Mouse (Mus musculus) liver, adult (tissue): Measurements from ENCODE around the gene Fads1.

Experiments used
- GATA4 ChIP-seq: IDR thresholded peaks from 2 replicates; pipeline ENCODE4 v1.6.1; 2014; ENCODE audit warnings: mild to moderate bottlenecking, low read length; ENCODE audit not compliant: insufficient replicate concordance

Gene Fads1

DNA sequence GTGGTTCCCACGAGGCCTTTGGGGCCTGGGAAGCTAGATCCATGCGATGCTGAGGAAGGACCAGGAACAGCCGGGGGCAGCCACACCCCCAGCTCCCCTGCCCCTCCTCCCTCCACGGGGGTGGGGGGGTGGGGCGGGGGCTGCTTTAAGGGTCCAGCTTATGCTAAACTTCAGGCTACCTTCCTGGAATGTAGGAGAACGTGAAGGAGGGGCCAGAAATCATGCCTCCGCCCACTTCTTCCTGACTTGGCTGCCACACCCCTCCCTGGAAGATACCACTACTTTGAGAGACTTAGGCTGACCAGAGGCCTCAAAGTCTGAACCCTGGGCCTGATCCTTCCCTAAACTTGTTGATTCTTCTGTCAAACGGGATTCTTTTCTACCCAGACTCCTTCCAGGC lies 40.0 kb downstream of the Fads1 start:
- TF ChIP-seq GATA4, result no peak

DNA sequence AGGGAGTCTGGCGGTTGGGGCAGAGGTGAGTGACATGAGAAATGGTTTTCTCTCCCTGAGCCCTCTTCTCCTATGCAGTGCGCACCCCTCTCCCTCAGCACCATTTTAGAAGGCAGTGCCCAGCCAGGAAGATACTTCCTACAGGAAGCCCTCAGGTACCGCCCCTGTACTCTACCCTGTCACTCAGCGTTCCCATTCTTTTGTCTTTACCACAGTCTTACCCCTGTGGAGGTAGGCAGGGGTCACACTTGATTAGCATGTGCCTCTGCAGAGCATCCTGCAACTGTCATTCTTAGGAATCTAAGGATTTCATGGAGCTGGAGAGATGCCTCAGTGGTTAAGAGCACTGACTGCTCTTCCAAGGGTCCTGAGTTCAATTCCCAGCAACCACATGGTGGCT lies 40.9 kb downstream of the Fads1 start:
- no peak for TF ChIP-seq GATA4

DNA sequence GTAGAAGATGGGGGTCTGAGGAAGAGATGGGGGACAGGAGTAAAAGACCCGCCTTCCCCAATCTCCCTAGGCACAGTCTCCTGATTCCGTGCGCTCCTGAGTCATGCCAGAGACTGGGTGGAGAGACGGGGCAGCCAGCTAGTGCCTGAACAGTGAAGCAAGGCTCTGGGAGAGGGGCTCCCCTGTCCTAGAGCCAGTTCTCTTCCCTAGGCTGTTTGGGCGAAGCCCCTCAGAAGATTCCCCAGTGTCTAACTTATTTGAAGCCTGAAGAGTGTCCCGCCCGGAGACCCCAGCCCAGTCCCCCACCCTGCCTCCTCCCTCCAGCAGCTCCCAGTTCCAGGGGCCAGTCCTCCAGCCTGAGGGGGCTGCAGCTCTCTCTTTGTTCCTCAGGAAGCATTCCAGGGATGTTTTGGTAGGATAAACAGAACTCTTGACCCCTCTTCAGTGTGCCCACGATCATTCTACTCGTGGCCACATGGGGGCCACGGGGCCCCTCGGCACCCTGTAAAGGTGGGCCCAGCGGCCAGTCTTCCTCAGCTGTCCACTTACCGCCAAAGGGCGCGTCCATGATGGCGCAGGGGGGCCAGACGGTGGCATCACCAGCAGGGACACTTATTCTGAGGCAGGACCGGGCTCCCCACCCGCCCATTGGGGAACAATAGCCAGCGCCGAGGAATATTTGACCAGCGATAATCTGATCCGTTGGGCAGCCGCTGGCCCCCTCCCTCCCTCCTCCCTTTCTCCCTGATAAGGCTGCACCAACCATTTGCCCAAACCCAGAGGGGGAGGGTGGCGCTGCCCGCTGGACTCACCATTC lies 42.2 kb downstream of the Fads1 start:
- TF ChIP-seq GATA4, result no peak

DNA sequence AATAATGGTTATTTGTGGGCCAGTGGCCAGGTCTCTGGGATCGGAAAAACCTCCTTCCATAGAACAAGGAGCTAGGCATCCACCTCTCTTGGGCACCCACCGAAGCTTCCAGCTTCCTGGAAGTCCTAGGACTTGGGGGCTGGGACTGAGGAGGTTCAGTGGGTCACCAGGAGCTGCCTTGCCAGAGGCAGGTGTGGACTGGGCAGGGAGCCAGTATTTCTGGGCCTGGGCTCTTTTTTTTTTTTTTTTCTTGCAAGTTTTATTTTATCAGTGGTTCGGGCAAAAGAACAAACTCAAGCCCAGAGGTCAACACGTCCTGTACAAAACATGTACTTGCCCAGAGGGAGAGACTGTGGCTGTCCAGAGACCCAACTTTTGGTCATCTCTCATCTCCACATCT lies 43.1 kb downstream of the Fads1 start:
- no peak for TF ChIP-seq GATA4

DNA sequence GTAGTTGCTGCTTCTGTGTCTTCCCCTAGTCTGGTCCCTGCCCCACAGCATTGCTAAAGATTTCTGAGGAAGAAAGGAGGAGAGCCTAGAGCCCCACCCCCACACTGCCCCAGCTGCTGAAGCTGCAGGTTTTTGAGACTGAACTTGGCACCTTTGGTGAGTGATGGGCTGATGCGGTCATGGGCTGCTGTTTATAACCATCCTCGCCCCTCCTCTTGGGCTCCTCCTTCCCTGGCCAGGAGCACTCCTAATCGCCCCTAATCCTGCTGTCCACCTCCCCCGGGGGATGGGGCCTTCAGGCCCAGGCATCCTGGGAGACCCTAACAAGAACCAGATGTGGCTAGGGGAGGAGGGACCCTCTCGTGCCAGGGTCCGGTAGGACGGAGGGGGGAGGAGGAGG lies 48.3 kb downstream of the Fads1 start:
- TF ChIP-seq GATA4, result no peak

DNA sequence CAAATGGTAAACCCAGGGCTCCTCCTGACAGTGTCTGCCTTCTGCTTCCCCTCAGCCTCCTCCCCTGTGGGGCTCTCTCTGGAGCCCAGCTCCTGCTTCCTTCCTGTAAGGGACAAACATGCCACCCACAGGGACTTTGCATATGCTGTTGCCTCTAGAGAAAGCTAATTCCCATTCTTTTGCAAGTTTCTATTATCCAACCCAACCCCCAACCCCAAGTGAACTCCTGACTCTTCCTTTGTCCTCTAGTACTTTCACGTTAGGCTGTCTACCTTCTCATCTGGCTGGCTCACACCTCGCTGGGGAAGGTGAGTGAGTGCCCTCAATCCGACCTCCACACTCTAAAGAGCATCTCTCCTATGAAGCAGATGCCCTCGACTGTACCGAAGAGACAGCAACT lies 49.2 kb downstream of the Fads1 start:
- TF ChIP-seq GATA4, result no peak

DNA sequence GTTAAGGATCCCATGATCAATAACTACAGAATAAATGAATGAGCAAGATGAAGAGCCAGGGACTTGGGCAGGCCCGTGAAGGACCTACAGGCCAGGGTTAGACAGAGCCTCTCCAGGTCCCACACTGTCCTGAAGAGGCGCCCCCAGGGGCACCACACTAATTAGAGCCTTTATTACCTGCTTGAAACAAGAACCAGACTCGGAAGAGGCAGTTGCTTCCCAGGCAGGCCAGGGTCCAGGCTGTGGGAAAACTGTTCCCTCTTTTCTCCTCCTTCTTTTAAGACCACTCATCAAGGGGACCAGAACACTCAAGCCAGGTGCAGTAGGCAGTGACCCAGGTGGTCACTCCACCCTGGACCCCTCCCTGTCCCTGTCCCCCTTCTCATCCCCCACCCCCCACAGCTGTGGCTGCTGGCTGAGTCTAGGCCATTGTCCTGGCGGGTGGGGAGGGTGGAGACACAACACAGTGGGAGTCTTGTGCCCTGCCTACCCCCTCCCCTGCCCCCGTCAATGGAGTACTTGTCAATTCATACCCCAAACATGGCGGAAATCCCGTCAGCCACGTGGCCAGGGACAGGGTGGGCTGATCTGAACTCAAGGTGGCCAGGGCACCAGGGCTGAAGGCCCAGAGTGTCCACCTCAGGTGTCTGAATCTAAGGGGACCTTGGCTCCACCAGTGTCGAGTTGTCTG lies 49.8 kb downstream of the Fads1 start:
- no peak for TF ChIP-seq GATA4

DNA sequence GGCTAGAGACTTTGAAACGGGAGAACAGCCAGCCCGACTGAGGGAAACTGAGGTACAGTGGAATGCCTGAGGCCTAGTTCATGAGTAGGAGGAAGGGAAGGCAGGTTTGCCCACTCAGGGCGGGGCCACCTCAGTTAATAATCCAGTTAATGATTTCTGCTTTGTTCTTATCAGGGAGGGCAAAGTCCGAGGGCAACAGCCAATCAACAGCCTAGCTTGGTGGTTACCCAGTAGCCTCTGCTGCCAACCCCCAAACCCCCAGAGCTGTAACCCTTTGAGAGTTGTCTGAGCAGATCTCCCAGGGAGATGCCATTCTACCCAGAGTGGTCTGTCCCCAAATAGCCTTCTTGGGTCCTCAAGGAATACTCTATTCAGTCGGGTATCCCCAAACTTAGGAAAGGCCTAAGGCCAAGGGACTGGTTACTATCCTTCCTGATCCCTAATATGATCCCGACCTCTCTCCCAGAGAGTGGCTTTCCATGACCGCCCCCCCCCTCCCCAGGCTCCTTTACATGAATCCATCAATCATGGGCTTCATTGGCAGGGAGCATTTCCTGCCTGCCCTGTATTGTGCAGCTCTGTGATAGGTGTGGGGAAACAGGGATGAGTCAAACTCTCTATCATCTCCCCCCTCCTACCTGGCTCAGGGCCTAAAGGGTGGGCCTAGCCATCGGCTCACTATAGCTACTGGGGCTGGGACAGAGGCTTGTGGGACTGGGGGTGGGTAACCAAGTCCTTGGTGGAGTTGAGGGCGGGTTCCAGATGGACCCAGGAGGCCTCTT lies 53.3 kb downstream of the Fads1 start:
- peak; percentile 98 for TF ChIP-seq GATA4

DNA sequence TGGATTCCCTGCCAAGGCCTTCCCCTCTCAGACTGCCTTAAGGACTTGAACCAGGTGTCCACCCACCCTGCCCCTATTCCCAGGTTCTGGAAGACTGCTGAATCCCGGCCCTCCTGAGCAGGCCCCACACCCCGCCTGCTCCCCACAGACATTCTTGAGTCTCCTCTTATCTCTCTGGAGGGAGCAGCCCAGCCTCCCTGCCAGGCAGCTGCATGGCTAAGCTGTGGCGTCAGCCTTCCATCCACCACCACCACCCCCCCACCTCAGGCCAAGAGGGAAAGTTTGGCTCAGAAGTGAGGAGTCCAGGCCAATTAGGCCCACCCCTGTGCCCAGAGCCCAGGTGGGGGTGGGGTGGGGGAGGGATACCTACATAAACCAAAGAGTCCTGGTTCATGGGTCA lies 55.8 kb downstream of the Fads1 start:
- TF ChIP-seq GATA4, result no peak

DNA sequence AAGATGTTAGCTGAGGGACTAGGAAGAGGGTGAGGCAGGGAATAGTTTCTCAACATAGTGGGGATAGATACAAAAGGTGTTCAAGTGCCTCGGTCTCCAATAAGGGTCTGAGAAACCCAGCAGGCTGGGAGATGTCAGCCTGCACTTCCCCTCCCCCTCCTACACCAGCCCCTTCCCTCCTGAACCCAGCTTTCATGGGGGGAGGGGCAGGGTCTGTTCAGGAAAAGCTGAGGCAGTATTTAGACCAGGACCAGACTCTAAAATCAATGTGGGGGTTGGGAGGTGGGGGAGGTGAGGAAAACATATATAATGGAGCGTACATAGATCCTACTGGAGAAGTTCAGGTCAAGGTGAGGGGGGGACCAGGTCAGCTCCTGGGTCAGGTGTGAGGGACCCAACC lies 56.7 kb downstream of the Fads1 start:
- no peak for TF ChIP-seq GATA4

DNA sequence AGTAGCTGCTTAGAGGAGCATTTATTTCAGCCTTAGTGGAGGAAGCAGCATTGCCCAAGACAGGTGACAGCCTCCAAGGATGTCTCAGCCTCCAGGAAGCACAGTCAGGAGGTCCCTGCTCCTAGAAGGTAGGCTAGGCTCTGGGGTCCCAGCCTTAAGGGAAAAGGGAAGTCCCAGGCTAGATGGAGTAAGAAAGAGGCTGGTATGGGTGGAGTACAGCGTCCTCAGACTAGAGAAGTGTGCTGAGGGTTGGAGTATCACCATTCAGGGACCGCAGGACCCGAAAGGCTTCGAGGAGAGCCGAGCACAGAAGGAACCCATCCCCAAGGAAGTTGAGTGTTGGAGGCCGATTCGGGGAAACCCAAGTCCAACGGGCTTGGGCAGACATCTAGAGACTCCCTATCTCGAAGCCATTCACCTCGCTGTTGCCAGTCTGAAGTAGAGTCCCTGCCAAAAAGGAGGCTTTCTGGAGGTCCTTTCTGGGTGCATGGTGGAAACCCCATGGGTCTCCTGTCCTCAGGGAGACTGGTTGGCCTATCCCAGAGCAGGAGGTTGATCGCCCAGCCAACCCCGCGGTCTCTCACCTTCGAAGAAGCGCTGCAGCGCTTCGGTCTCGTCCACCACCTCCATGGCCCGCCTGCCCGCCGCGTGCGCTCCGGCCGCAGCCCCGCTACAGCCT lies 57.4 kb downstream of the Fads1 start:
- TF ChIP-seq GATA4, result no peak

DNA sequence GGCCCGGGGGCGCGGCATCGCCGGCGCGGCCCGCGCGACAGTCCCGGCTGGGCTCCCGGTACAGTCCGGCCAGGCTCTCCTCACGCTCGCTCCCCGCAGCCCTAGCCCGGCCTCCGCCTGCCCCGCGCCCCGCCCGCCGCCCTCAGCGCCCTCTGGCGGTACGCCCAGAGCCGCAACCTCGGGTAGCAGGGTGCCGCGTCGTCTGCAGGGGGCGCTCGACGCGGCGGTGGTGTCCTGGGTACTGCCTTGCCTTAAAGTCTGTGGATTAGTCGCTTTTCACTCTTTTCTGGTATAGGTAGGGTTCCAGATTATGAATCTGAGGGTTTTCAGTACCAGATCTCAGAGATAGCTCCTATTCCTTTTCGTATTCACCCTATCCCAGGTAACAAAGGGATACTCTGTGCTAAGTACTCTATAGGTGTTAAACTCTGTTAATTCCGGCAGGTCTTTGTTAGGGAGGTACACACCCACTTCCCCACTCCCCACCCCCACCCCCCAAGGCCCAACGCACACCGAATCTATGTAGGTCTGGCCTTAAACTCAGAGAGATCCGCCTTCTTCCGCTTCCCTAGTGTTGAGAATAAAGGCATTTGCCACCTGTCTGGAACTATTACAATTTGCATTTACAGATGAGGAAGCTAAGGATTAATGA lies 58.1 kb downstream of the Fads1 start, which contains the start of gene Myrf:
Gene Myrf, minus strand, starts transcription at position 95 of the 652 bp plus-strand sequence.
- TF ChIP-seq GATA4, result no peak

DNA sequence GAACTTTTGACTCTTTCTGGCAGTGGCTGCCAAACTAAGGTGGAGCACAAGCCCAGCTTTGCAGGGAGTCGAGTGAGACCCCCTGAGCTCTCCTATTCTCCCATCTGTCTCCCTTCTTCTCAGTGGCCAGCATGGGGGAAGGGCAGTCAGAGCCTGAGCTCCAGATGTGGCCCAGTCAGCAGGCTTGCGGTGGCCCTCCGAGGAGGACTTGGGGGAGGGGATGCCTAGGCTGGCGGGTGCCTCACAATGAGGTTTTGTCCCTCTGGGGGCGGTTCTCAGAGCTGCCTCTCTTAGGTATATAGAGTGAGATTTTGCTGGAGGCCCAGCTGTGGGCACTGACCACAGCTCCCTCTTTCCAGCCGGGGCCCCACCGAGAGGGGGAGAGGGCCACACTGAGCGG lies 60.2 kb downstream of the Fads1 start:
- no peak for TF ChIP-seq GATA4

DNA sequence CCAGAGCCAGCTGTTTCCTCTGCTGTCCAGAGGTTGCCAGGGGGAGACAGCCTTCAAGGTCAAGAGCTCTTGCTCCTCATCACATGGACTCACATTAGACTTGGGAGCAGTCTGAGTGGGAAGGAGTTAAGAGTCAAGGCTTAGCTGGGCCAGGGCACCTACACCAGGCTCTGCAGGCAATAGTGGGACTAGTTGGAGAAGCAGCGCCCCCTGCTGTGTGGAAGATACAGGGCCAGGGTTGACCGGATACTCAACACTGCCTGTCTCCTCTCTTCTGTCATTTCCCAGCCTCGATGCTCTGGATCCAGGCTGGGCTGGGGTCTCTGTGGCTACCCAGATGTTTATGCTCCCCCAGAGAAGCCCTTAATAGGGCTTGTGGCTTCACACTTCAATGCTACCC lies 61.5 kb downstream of the Fads1 start:
- no peak for TF ChIP-seq GATA4
